Mouse (Mus musculus) MEL (cell line): ENCODE measurements at regions not wholly inside any gene's neighbourhood (a gene's known extent, or its start where the extent isn't known, plus 50 kb on each side); places are given as distances from the start of the nearest gene placed in this dataset.

Source experiments
- BHLHE40 ChIP-seq: IDR thresholded peaks from 2 replicates; pipeline ENCODE4 v1.6.1; 2012; ENCODE audit warnings: low read depth, mild to moderate bottlenecking, inconsistent platforms, low read length, improper control_type of control experiment, borderline replicate concordance
- CTCF ChIP-seq, 3 experiments: IDR thresholded peaks in 2 of 3; conservative IDR thresholded peaks in 1 of 3; 2 replicates each; pipeline ENCODE4 v1.5.1; 2011 to 2012; ENCODE audit warnings: low read length in 3 of 3, low read depth in 2 of 3, mild to moderate bottlenecking in 2 of 3, improper control_type of control experiment in 1 of 3, inconsistent platforms in 1 of 3, mixed read lengths in 1 of 3, moderate library complexity in 1 of 3; ENCODE audit not compliant: control insufficient read depth in 1 of 3, insufficient read depth in 1 of 3, poor library complexity in 1 of 3, severe bottlenecking in 1 of 3
- GABPA ChIP-seq: IDR thresholded peaks from 2 replicates; pipeline ENCODE4 v1.6.1; 2012; ENCODE audit warnings: low read depth, mild to moderate bottlenecking, inconsistent platforms, low read length, improper control_type of control experiment, moderate library complexity
- MAX ChIP-seq: IDR thresholded peaks from 2 replicates; pipeline ENCODE4 v1.6.1; 2011; ENCODE audit warnings: low read length, improper control_type of control experiment
- POLR2AphosphoS5 ChIP-seq: IDR thresholded peaks from 2 replicates; pipeline ENCODE4 v1.6.1; 2012; ENCODE audit warnings: low read depth, borderline replicate concordance, mild to moderate bottlenecking, inconsistent platforms, low read length, moderate library complexity, mixed read lengths

DNA sequence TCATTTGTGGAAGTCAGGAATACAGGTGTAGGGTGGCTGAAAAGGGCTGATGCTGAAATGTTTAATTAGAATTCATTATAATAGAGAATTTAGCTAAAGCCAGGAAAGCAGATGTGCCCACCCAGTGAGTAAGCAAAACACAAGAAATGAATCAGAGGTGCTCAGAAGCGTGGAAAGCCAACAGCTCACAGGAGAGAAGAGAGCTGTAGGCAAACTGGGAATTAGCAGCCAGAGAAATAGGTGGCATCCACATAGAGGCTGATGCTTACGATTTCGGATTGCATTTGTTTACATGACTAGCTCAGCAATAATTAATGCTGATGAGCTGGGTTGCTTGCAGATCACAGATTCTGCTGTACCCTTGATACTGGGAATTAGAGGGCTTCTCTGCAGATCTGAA lies 859.5 kb upstream of the Sel1l start:
- TF ChIP-seq POLR2AphosphoS5 (no peak), CTCF (IDR thresholded peaks at IDR 0.05 in 2 of 3, conservative IDR thresholded peaks at IDR 0.05 in 1 of 3; ENCODE audit: control insufficient read depth in 1 of 3, insufficient read depth in 1 of 3, low read depth in 2 of 3, low read length in 3 of 3, poor library complexity in 1 of 3, severe bottlenecking in 1 of 3) (no peak), BHLHE40 (no peak), MAX (no peak), GABPA (no peak)
